Mouse (Mus musculus) intestine, embryonic 14.5 days (tissue): Measurements from ENCODE around the gene Plce1. TPM values are rescaled to one million over a fixed set of nuclear protein-coding genes. Genes with fewer than 3 reads are reported as not detected.
"Not testable (repeated sequence)": the region's sequence is repeated elsewhere in the genome, so short reads cannot be mapped to it uniquely, and the experiment has no call there.

Experiments used
- ATAC-seq: fragments of 200-750 bp; cut with Nextera tagmentation; replicated peaks from 2 replicates; pipeline ENCODE4 v1.8.0; 2017; ENCODE audit warnings: low read depth, moderate number of reproducible peaks, moderate TSS enrichment, moderate library complexity; ENCODE audit not compliant: low FRiP score, low TSS enrichment
- DNase-seq: peaks from one replicate; pipeline ENCODE4 v3.0.0-alpha.2; 2018; ENCODE audit warnings: low spot score
- H3K27ac ChIP-seq: fragments of 300-500 bp; sonication (generic); 2 replicates; pipeline ENCODE4 v1.5.1; 2014; ENCODE audit warnings: low read depth, mild to moderate bottlenecking, control low read depth
- H3K27me3 ChIP-seq: fragments of 300-500 bp; sonication (generic); replicated peaks from 2 replicates; pipeline ENCODE4 v1.6.1; 2014; ENCODE audit warnings: low read length, control low read depth; ENCODE audit not compliant: control insufficient read depth, insufficient read depth
- H3K36me3 ChIP-seq: fragments of 300-500 bp; sonication (generic); 2 replicates; pipeline ENCODE4 v1.6.1; 2014; ENCODE audit warnings: low read length, control low read depth; ENCODE audit not compliant: control insufficient read depth, insufficient read depth
- H3K4me1 ChIP-seq: fragments of 300-500 bp; sonication (generic); replicated peaks from 2 replicates; pipeline ENCODE4 v1.6.1; 2014; ENCODE audit warnings: low read length, control low read depth, mixed read lengths; ENCODE audit not compliant: control insufficient read depth, insufficient read depth
- H3K4me2 ChIP-seq: fragments of 300-500 bp; sonication (generic); 2 replicates; pipeline ENCODE4 v1.6.1; 2014; ENCODE audit warnings: low read length
- H3K4me3 ChIP-seq: fragments of 300-500 bp; sonication (generic); 2 replicates; pipeline ENCODE4 v1.5.1; 2014; ENCODE audit warnings: low read depth, low read length, control low read depth, mixed read lengths
- H3K9ac ChIP-seq: fragments of 300-500 bp; sonication (generic); 2 replicates; pipeline ENCODE4 v1.6.1; 2014; ENCODE audit warnings: mild to moderate bottlenecking, low read length
- H3K9me3 ChIP-seq: fragments of 300-500 bp; sonication (generic); 2 replicates; pipeline ENCODE4 v1.6.1; 2016; ENCODE audit warnings: low read length, control low read depth; ENCODE audit not compliant: control insufficient read depth
- WGBS: fragments of 180-500 bp; shearing (Covaris S2); extraction: QIAGEN DNeasy Blood & Tissue Kit; methylation state at CpG from one replicate; pipeline ENCODE4 v1.1.7; 2014; 5-methylcytosine and 5-hydroxymethylcytosine counted together
- polyA plus RNA-seq: library from polyadenylated mRNA; unstranded; fragments of >200 nt; fragmentation: Nextera tagmentation; extraction: Ambion mirVana; gene quantifications from 2 replicates; pipeline ENCODE4 v1.2.1, GENCODE M21; 2014

The Plce1 gene
- polyA plus RNA-seq, 1 experiment from 2014 or later, result 6.7 TPM

GRCm38 (mm10) chr19:38549487-38550058, 68.7 kb downstream of the Plce1 start:
- H3K9me3 ChIP-seq, result no peaks in the 10 kb centered on the region
- no peaks in the 10 kb centered on the region for H3K4me1 ChIP-seq
- H3K4me3 ChIP-seq, result no peak overlapping the region
- WGBS, result 84% methylated on average over 8 of the region's 8 CpGs
- H3K4me2 ChIP-seq, result no peak overlapping the region
- H3K27ac ChIP-seq, result no peak overlapping the region
- no peaks in the 10 kb centered on the region for H3K36me3 ChIP-seq
- no peaks in the 10 kb centered on the region for H3K27me3 ChIP-seq
- ATAC-seq, result no peak
- DNase-seq, result no peak
- no peak overlapping the region for H3K9ac ChIP-seq

GRCm38 (mm10) chr19:38553551-38553950, 72.6 kb downstream of the Plce1 start:
- H3K36me3 ChIP-seq, result no peaks in the 10 kb centered on the region
- no peaks in the 10 kb centered on the region for H3K9me3 ChIP-seq
- no peaks in the 10 kb centered on the region for H3K27me3 ChIP-seq
- no peak overlapping the region for H3K27ac ChIP-seq
- DNase-seq (no peak), ATAC-seq (no peak)
- H3K9ac ChIP-seq, result no peak overlapping the region
- H3K4me3 ChIP-seq, result no peak overlapping the region
- WGBS, result 80% methylated on average over 2 of the region's 2 CpGs
- no peak overlapping the region for H3K4me2 ChIP-seq
- no peaks in the 10 kb centered on the region for H3K4me1 ChIP-seq

- no peak overlapping the region for H3K9ac ChIP-seq
- no peaks in the 10 kb centered on the region for H3K4me1 ChIP-seq
- no peak overlapping the region for H3K27ac ChIP-seq
- no peak overlapping the region for H3K4me3 ChIP-seq
- no peaks in the 10 kb centered on the region for H3K27me3 ChIP-seq
- WGBS, result 56% methylated on average over 3 of the region's 3 CpGs
- no peaks in the 10 kb centered on the region for H3K9me3 ChIP-seq
- no peak for ATAC-seq
- H3K36me3 ChIP-seq, result no peaks in the 10 kb centered on the region
- no peak overlapping the region for H3K4me2 ChIP-seq
- DNase-seq, result no peak
These were observed 74.5 kb downstream of the Plce1 start for GRCm38 (mm10) chr19:38555399-38555798.

- no peak overlapping the region for H3K4me2 ChIP-seq
- no peaks in the 10 kb centered on the region for H3K9me3 ChIP-seq
- H3K27ac ChIP-seq, result no peak overlapping the region
- H3K9ac ChIP-seq, result no peak overlapping the region
- WGBS, result 40% methylated on average over 1 of the region's 1 CpGs
- ATAC-seq (no peak), DNase-seq (peak; percentile 73)
- H3K4me3 ChIP-seq, result no peak overlapping the region
- H3K27me3 ChIP-seq, result no peaks in the 10 kb centered on the region
- no peaks in the 10 kb centered on the region for H3K36me3 ChIP-seq
- H3K4me1 ChIP-seq, result no peaks in the 10 kb centered on the region
These were observed 77.9 kb downstream of the Plce1 start for GRCm38 (mm10) chr19:38558816-38559215.

GRCm38 (mm10) chr19:38561887-38562286, 81.0 kb downstream of the Plce1 start:
- WGBS, result 77% methylated on average over 1 of the region's 1 CpGs
- H3K9ac ChIP-seq, H3K27me3 ChIP-seq, ATAC-seq, H3K4me2 ChIP-seq, H3K27ac ChIP-seq, DNase-seq, H3K36me3 ChIP-seq, H3K4me3 ChIP-seq, H3K4me1 ChIP-seq, H3K9me3 ChIP-seq: not testable (repeated sequence)

- no peak for ATAC-seq
- H3K9ac ChIP-seq, result no peak overlapping the region
- H3K4me2 ChIP-seq, result no peak overlapping the region
- DNase-seq, result no peak
- 0 out of 2 replicates have a peak, but pooled peaks cover 8% of the 10 kb centered on the region for H3K4me1 ChIP-seq
- no peak overlapping the region for H3K27ac ChIP-seq
- no peaks in the 10 kb centered on the region for H3K9me3 ChIP-seq
- H3K36me3 ChIP-seq, result no peaks in the 10 kb centered on the region
- no peak overlapping the region for H3K4me3 ChIP-seq
- H3K27me3 ChIP-seq, result no peaks in the 10 kb centered on the region
These were observed 85.2 kb downstream of the Plce1 start for GRCm38 (mm10) chr19:38566156-38566555.

GRCm38 (mm10) chr19:38566752-38567151, 85.8 kb downstream of the Plce1 start:
- Histone ChIP-seq H3K27me3 (no peaks in the 10 kb centered on the region), H3K4me3 (no peak overlapping the region), H3K36me3 (no peaks in the 10 kb centered on the region), H3K27ac (no peak overlapping the region), H3K9me3 (no peaks in the 10 kb centered on the region), H3K4me2 (no peak overlapping the region; the same call in 1 of the 2 replicates), H3K4me1 (0 out of 2 replicates have a peak, but pooled peaks cover 8% of the 10 kb centered on the region), H3K9ac (no peak overlapping the region)
- no peak for ATAC-seq
- DNase-seq, result no peak
- 16% methylated on average over 7 of the region's 7 CpGs for WGBS

- 0 out of 2 replicates have a peak, but pooled peaks cover 8% of the 10 kb centered on the region for H3K4me1 ChIP-seq
- WGBS, result 61% methylated on average over 5 of the region's 5 CpGs
- no peak for ATAC-seq
- H3K4me3 ChIP-seq, result no peak overlapping the region
- no peak overlapping the region for H3K27ac ChIP-seq
- no peak for DNase-seq
- no peaks in the 10 kb centered on the region for H3K27me3 ChIP-seq
- no peak overlapping the region for H3K4me2 ChIP-seq
- no peak overlapping the region for H3K9ac ChIP-seq
- no peaks in the 10 kb centered on the region for H3K9me3 ChIP-seq
- H3K36me3 ChIP-seq, result no peaks in the 10 kb centered on the region
These were observed 86.4 kb downstream of the Plce1 start for GRCm38 (mm10) chr19:38567331-38567730.

GRCm38 (mm10) chr19:38578554-38579146, 97.7 kb downstream of the Plce1 start:
- no peak overlapping the region for H3K9ac ChIP-seq
- ATAC-seq (0 out of 2 replicates have a peak, but pooled peaks have one; percentile 47), DNase-seq (peak; percentile 65)
- H3K27me3 ChIP-seq, result no peaks in the 10 kb centered on the region
- WGBS, result 19% methylated on average over 8 of the region's 8 CpGs
- H3K36me3 ChIP-seq, result no peaks in the 10 kb centered on the region
- H3K4me1 ChIP-seq, result peaks cover 22% of the 10 kb centered on the region
- no peaks in the 10 kb centered on the region for H3K9me3 ChIP-seq
- H3K4me3 ChIP-seq, result no peak overlapping the region
- H3K27ac ChIP-seq, result peak overlapping the region; percentile 22; the same call in 1 of the 2 replicates
- H3K4me2 ChIP-seq, result peak overlapping the region; percentile 41
